Mouse (Mus musculus): ENCODE results near the gene Cuedc1.

DNA sequence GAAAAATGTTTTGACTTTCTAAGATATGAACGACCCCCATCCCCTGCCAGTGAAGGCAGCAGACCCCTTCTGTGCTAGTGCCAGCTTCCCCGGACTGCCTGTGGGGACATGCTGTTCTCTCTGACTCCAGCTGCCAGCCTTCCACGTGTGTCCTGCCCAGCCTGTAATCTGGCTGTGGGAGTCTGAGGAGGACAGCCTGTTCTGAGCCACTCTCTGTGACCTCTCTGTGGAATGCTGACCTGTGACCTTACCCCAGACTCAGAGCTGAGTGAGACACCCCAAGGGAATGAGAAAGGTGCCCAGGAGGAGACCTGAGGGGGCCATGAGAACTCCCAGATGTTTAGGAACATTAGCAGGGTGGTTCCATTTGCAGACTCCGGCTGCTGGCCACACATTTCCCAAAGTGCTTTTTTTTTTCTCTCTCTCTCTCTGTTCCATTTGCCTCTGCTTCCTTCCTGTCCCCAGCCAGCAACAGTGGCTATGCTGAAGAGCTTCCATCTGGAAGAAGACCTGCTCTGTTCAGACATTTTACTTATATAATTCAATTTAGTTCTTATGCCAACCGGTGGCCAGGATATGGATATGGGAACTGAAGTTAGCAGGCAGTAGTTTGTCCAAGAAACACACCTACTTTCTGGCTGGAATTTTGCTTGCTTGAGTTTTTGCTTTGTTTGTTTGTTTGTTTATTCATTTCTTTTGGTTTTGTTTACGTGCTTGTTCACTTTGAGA lies 15.8 kb downstream of the Cuedc1 start:
- TF ChIP-seq CTCF (IDR thresholded peaks at IDR 0.05; ENCODE audit: low read depth, low read length) (no peak), POLR2A (IDR thresholded peaks at IDR 0.05; ENCODE audit: insufficient read depth, low read length) (no peak)
